Mouse (Mus musculus) liver, postnatal 0 days (tissue): Measurements from ENCODE around the gene Olfr374. TPM values are rescaled to one million over a fixed set of nuclear protein-coding genes. Genes with fewer than 3 reads are reported as not detected.

Source experiments
- ATAC-seq: fragments of 200-750 bp; cut with Nextera tagmentation; 2 replicates; pipeline ENCODE4 v1.8.0; 2017; ENCODE audit warnings: mild to moderate bottlenecking, moderate library complexity
- DNase-seq: peaks from one replicate; pipeline ENCODE4 v3.0.0-alpha.2; 2016
- H3K27ac ChIP-seq: fragments of 300-500 bp; sonication (generic); 2 replicates; pipeline ENCODE4 v1.5.1; 2014; ENCODE audit warnings: antibody characterized with exemption, moderate library complexity, mild to moderate bottlenecking, low read depth
- H3K27me3 ChIP-seq: fragments of 300-500 bp; sonication (generic); 2 replicates; pipeline ENCODE4 v1.6.1; 2014; ENCODE audit warnings: low read length, control low read depth, mixed read lengths; ENCODE audit not compliant: insufficient read depth
- H3K36me3 ChIP-seq: fragments of 300-500 bp; sonication (generic); replicated peaks from 2 replicates; pipeline ENCODE4 v1.6.1; 2014; ENCODE audit warnings: mild to moderate bottlenecking, control low read depth, low read length, moderate library complexity, mixed read lengths; ENCODE audit not compliant: insufficient read depth
- H3K4me1 ChIP-seq: fragments of 300-500 bp; sonication (generic); 2 replicates; pipeline ENCODE4 v1.6.1; 2014; ENCODE audit warnings: antibody characterized with exemption, mild to moderate bottlenecking, control low read depth; ENCODE audit not compliant: insufficient read depth
- H3K4me2 ChIP-seq: fragments of 300-500 bp; sonication (generic); 2 replicates; pipeline ENCODE4 v1.6.1; 2014; ENCODE audit warnings: low read depth, mild to moderate bottlenecking, low read length, moderate library complexity, mixed read lengths
- H3K4me3 ChIP-seq: fragments of 300-500 bp; sonication (generic); 2 replicates; pipeline ENCODE4 v1.5.1; 2014; ENCODE audit warnings: low read depth, low read length
- H3K9ac ChIP-seq: fragments of 300-500 bp; sonication (generic); replicated peaks from 2 replicates; pipeline ENCODE4 v1.6.1; 2014; ENCODE audit warnings: mild to moderate bottlenecking, moderate library complexity
- H3K9me3 ChIP-seq: fragments of 300-500 bp; sonication (generic); 2 replicates; pipeline ENCODE4 v1.6.1; 2016; ENCODE audit warnings: mild to moderate bottlenecking, control low read depth, low read length, mixed read lengths
- CTCF ChIP-seq: sonication (generic); IDR thresholded peaks from 2 replicates; pipeline ENCODE4 v1.5.1; 2016; ENCODE audit warnings: antibody characterized with exemption, low read depth
- EP300 ChIP-seq: IDR thresholded peaks from 2 replicates; pipeline ENCODE4 v1.6.1; 2016; ENCODE audit warnings: antibody characterized with exemption, low read depth, mild to moderate bottlenecking
- WGBS: fragments of 180-500 bp; shearing (Covaris S2); extraction: QIAGEN DNeasy Blood & Tissue Kit; methylation state at CpG from one replicate; pipeline ENCODE4 v1.1.7; 2014; ENCODE audit not compliant: insufficient replicate concordance; 5-methylcytosine and 5-hydroxymethylcytosine counted together
- polyA plus RNA-seq: library from polyadenylated mRNA; unstranded; fragments of >200 nt; fragmentation: Nextera tagmentation; extraction: Ambion mirVana; gene quantifications from 2 replicates; pipeline ENCODE4 v1.2.1, GENCODE M21; 2015

Gene Olfr374
- polyA plus RNA-seq, 1 experiment from 2014 or later, result not detected

GRCm38 (mm10) chr8:72143256-72143824 lies 36.5 kb downstream of the Olfr374 start:
- ATAC-seq (no peak), DNase-seq (no peak)
- H3K27ac ChIP-seq, result no peak overlapping the region
- no peaks in the 10 kb centered on the region for H3K27me3 ChIP-seq
- H3K4me1 ChIP-seq, result peaks cover 15% of the 10 kb centered on the region
- H3K4me3 ChIP-seq, result no peak overlapping the region
- peaks cover 61% of the 10 kb centered on the region for H3K36me3 ChIP-seq
- 69% methylated on average over 13 of the region's 13 CpGs for WGBS
- H3K9me3 ChIP-seq, result no peaks in the 10 kb centered on the region
- H3K9ac ChIP-seq, result no peak overlapping the region
- TF ChIP-seq EP300 (no peak), CTCF (no peak)
- H3K4me2 ChIP-seq, result no peak overlapping the region

- peaks cover 15% of the 10 kb centered on the region for H3K4me1 ChIP-seq
- WGBS, result 63% methylated on average over 5 of the region's 5 CpGs
- H3K27ac ChIP-seq, result peak overlapping the region; percentile 46; the same call in 1 of the 2 replicates
- no peak for DNase-seq
- peaks cover 59% of the 10 kb centered on the region for H3K36me3 ChIP-seq
- no peak overlapping the region for H3K4me2 ChIP-seq
- ATAC-seq, result no peak
- H3K4me3 ChIP-seq, result no peak overlapping the region
- TF ChIP-seq CTCF (no peak), EP300 (no peak)
- no peaks in the 10 kb centered on the region for H3K27me3 ChIP-seq
- H3K9me3 ChIP-seq, result no peaks in the 10 kb centered on the region
- no peak overlapping the region for H3K9ac ChIP-seq
These were observed 37.6 kb downstream of the Olfr374 start for GRCm38 (mm10) chr8:72144345-72144975.

- Histone ChIP-seq H3K4me1 (peaks cover 15% of the 10 kb centered on the region), H3K36me3 (peaks cover 63% of the 10 kb centered on the region)
These were observed 38.7 kb downstream of the Olfr374 start for GRCm38 (mm10) chr8:72145511-72145910.

GRCm38 (mm10) chr8:72146056-72146455 lies 39.2 kb downstream of the Olfr374 start:
- ATAC-seq, result peak; percentile 89
- H3K4me2 ChIP-seq, result no peak overlapping the region
- DNase-seq, result peak; percentile 80
- peaks cover 15% of the 10 kb centered on the region for H3K4me1 ChIP-seq
- peak overlapping the region; percentile 56; the same call in 1 of the 2 replicates for H3K27ac ChIP-seq
- H3K36me3 ChIP-seq, result peaks cover 64% of the 10 kb centered on the region
- 50% methylated on average over 1 of the region's 1 CpGs for WGBS
- H3K9ac ChIP-seq, result no peak overlapping the region
- H3K9me3 ChIP-seq, result no peaks in the 10 kb centered on the region
- no peak overlapping the region for H3K4me3 ChIP-seq
- TF ChIP-seq EP300, result peak; percentile 55; the same call in 1 of the 2 replicates
- no peak for TF ChIP-seq CTCF
- H3K27me3 ChIP-seq, result no peaks in the 10 kb centered on the region

More at GRCm38 (mm10) chr8:72145511-72145910, 38.7 kb downstream of the Olfr374 start:
- no peak overlapping the region for H3K4me3 ChIP-seq
- peak overlapping the region; percentile 56; the same call in 1 of the 2 replicates for H3K27ac ChIP-seq
- H3K27me3 ChIP-seq, result no peaks in the 10 kb centered on the region
- TF ChIP-seq CTCF, result no peak
- no peak for TF ChIP-seq EP300
- no peak overlapping the region for H3K4me2 ChIP-seq
- ATAC-seq (peak; percentile 39; the same call in 1 of the 2 replicates), DNase-seq (no peak)
- H3K9ac ChIP-seq, result no peak overlapping the region
- no peaks in the 10 kb centered on the region for H3K9me3 ChIP-seq
- 70% methylated on average over 3 of the region's 3 CpGs for WGBS

- Histone ChIP-seq H3K27ac (no peak overlapping the region), H3K4me2 (no peak overlapping the region), H3K9ac (no peak overlapping the region), H3K36me3 (peaks cover 66% of the 10 kb centered on the region), H3K4me1 (peaks cover 15% of the 10 kb centered on the region), H3K9me3 (no peaks in the 10 kb centered on the region), H3K27me3 (no peaks in the 10 kb centered on the region), H3K4me3 (no peak overlapping the region)
- ATAC-seq, result no peak
- no peak for DNase-seq
- TF ChIP-seq CTCF (no peak), EP300 (no peak)
- WGBS, result 77% methylated on average over 3 of the region's 3 CpGs
These were observed 39.7 kb downstream of the Olfr374 start for GRCm38 (mm10) chr8:72146556-72146955.

- Histone ChIP-seq H3K27ac (no peak overlapping the region), H3K4me2 (no peak overlapping the region), H3K4me1 (peaks cover 15% of the 10 kb centered on the region), H3K4me3 (no peak overlapping the region), H3K27me3 (no peaks in the 10 kb centered on the region), H3K36me3 (peaks cover 66% of the 10 kb centered on the region), H3K9me3 (no peaks in the 10 kb centered on the region), H3K9ac (no peak overlapping the region)
- WGBS, result 53% methylated on average over 2 of the region's 2 CpGs
- ATAC-seq (no peak), DNase-seq (no peak)
- TF ChIP-seq CTCF (no peak), EP300 (no peak; the same call in 1 of the 2 replicates)
These were observed 40.4 kb downstream of the Olfr374 start for GRCm38 (mm10) chr8:72147266-72147665.
